Mouse (Mus musculus): ENCODE measurements around the gene Olfr823. TPM values are rescaled to one million over a fixed set of nuclear protein-coding genes. Genes with fewer than 3 reads are reported as not detected.

Gene Olfr823
- polyA plus RNA-seq, 1 experiment: not detected

DNA sequence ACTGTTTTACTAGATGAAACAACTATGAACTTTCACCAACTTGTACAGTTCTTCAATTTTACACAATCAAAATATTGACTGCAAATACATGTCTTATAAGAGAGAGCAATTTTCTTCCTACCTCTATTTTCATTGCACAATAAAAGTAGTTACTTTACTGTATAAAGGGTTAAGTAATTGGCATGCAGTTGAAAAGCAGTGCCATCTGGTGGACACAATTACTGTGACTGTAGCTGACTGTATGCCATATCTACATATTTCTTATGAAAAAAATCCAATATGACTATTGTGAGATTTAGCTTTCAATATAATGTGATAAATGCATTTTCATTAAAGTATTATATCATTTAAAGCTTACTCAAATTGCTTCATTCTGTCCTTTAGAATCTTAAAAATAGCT is 19.1 kb downstream of the Olfr823 start:
- Histone ChIP-seq H3K27me3 (ENCODE audit: control insufficient read depth, insufficient read depth, insufficient read length) (no peaks in the 10 kb centered on the region), H3K4me3 (no peak overlapping the region), H3ac (ENCODE audit: control insufficient read depth, insufficient read length) (no peak overlapping the region), H3K4me2 (ENCODE audit: low read depth) (no peak overlapping the region), H3K79me2 (ENCODE audit: control insufficient read depth, insufficient read depth) (no peaks in the 10 kb centered on the region), H3K36me3 (ENCODE audit: control insufficient read depth, insufficient read depth) (no peaks in the 10 kb centered on the region)
- no peak for TF ChIP-seq POLR2A (IDR thresholded peaks at IDR 0.05; ENCODE audit: insufficient read length, low read depth)
- TF ChIP-seq MAX (IDR thresholded peaks at IDR 0.05; ENCODE audit: low read depth): no peak
- no peak for TF ChIP-seq MYOG (IDR thresholded peaks at IDR 0.05; ENCODE audit: control insufficient read depth in 1 of 3, insufficient read depth in 1 of 3, insufficient read length in 2 of 3, low read depth in 2 of 3)
- TF ChIP-seq SRF (IDR thresholded peaks at IDR 0.05; ENCODE audit: control insufficient read depth, insufficient read length, low read depth): no peak
- TF ChIP-seq TCF12 (IDR thresholded peaks at IDR 0.05; ENCODE audit: insufficient read depth, poor library complexity, severe bottlenecking): no peak
- no peak for TF ChIP-seq USF1 (IDR thresholded peaks at IDR 0.05; ENCODE audit: low read depth)

GRCm38 (mm10) chr10:130092838-130093440 is 22.2 kb downstream of the Olfr823 start:
- Histone ChIP-seq H3ac (ENCODE audit: control insufficient read depth, insufficient read length) (no peak overlapping the region), H3K4me2 (ENCODE audit: low read depth) (no peak overlapping the region), H3K4me3 (no peak overlapping the region), H3K79me2 (ENCODE audit: control insufficient read depth, insufficient read depth) (no peaks in the 10 kb centered on the region), H3K36me3 (ENCODE audit: control insufficient read depth, insufficient read depth) (no peaks in the 10 kb centered on the region), H3K27me3 (ENCODE audit: control insufficient read depth, insufficient read depth, insufficient read length) (no peaks in the 10 kb centered on the region)
- TF ChIP-seq POLR2AphosphoS2 (IDR thresholded peaks at IDR 0.05; ENCODE audit: insufficient read length, low read depth) (no peak), MAX (IDR thresholded peaks at IDR 0.05; ENCODE audit: low read depth) (no peak), E2F4 (IDR thresholded peaks at IDR 0.05; ENCODE audit: insufficient read depth) (no peak), MYOG (IDR thresholded peaks at IDR 0.05; ENCODE audit: control insufficient read depth in 1 of 3, insufficient read depth in 1 of 3, insufficient read length in 2 of 3, low read depth in 2 of 3) (no peak), TCF3 (IDR thresholded peaks at IDR 0.05; ENCODE audit: insufficient read length, low read depth) (no peak), USF1 (IDR thresholded peaks at IDR 0.05; ENCODE audit: low read depth) (no peak), MYOD1 (IDR thresholded peaks at IDR 0.05; ENCODE audit: control insufficient read depth in 1 of 3, insufficient read length in 2 of 3, low read depth in 2 of 3) (no peak), CEBPB (IDR thresholded peaks at IDR 0.05; ENCODE audit: insufficient read depth, poor library complexity, severe bottlenecking) (no peak)

DNA sequence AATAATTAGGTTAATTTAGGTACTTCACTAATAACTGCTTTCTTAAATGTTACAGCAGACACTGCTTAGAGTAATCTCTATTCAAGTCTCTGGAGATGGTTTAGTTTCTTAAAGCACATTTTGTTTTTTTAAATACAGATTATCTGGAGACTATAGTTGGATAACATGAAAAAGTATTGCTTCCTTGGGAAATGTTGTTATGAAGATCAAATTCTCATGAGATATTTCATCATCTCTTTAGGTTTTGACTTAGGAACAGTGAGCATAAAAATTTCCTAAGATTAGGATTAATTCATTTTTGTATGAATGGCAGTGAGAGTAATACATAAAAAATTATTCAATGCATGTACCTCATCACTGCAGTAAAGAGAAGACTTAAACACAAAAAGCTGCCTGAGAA is 44.3 kb downstream of the Olfr823 start, which contains the start of gene Olfr822:
Gene Olfr822 (plus strand): TSS at position 301 of the 400 bp plus-strand sequence.
- no peaks in the 10 kb centered on the region for H3K79me2 ChIP-seq (ENCODE audit: control insufficient read depth, insufficient read depth)
- no peak within 1 kb of the TSS for H3K4me2 ChIP-seq (ENCODE audit: low read depth)
- TF ChIP-seq TCF3 (IDR thresholded peaks at IDR 0.05; ENCODE audit: insufficient read length, low read depth) (no peak), MYOD1 (IDR thresholded peaks at IDR 0.05; ENCODE audit: control insufficient read depth in 1 of 3, insufficient read length in 2 of 3, low read depth in 2 of 3) (no peak), E2F4 (IDR thresholded peaks at IDR 0.05; ENCODE audit: insufficient read depth) (no peak), MYOG (IDR thresholded peaks at IDR 0.05; ENCODE audit: control insufficient read depth in 1 of 3, insufficient read depth in 1 of 3, insufficient read length in 2 of 3, low read depth in 2 of 3) (no peak), SRF (IDR thresholded peaks at IDR 0.05; ENCODE audit: control insufficient read depth, insufficient read length, low read depth) (no peak), CEBPB (IDR thresholded peaks at IDR 0.05; ENCODE audit: insufficient read depth, poor library complexity, severe bottlenecking) (no peak), REST (IDR thresholded peaks at IDR 0.05; ENCODE audit: insufficient read depth, insufficient read length) (no peak), POLR2AphosphoS2 (IDR thresholded peaks at IDR 0.05; ENCODE audit: insufficient read length, low read depth) (no peak), TCF12 (IDR thresholded peaks at IDR 0.05; ENCODE audit: insufficient read depth, poor library complexity, severe bottlenecking) (no peak), POLR2A (IDR thresholded peaks at IDR 0.05; ENCODE audit: insufficient read length, low read depth) (no peak), USF1 (IDR thresholded peaks at IDR 0.05; ENCODE audit: low read depth) (no peak), MAX (IDR thresholded peaks at IDR 0.05; ENCODE audit: low read depth) (no peak)
- no peaks in the 10 kb centered on the region for H3K27me3 ChIP-seq (ENCODE audit: control insufficient read depth, insufficient read depth, insufficient read length)
- H3K4me3 ChIP-seq: no peak within 1 kb of the TSS
- no peaks in the 10 kb centered on the region for H3K36me3 ChIP-seq (ENCODE audit: control insufficient read depth, insufficient read depth)
- H3ac ChIP-seq (ENCODE audit: control insufficient read depth, insufficient read length): no peak within 1 kb of the TSS

Other genes with a start within 250 kb of the Olfr823 start
- not detected for gene Olfr814, start 235.5 kb downstream of the Olfr823 start, polyA plus RNA-seq (2012; fragmentation: generic; extraction: Trizol)
- not detected for gene Olfr815, start 209.5 kb downstream of the Olfr823 start, polyA plus RNA-seq (2012; fragmentation: generic; extraction: Trizol)
- not detected for gene Olfr816, start 199.8 kb downstream of the Olfr823 start, polyA plus RNA-seq (2012; fragmentation: generic; extraction: Trizol)
- not detected for gene Olfr818, start 166.3 kb downstream of the Olfr823 start, polyA plus RNA-seq (2012; fragmentation: generic; extraction: Trizol)
- not detected for gene Olfr819, start 148.1 kb downstream of the Olfr823 start, polyA plus RNA-seq (2012; fragmentation: generic; extraction: Trizol)
- not detected for gene Olfr247, start 139.2 kb downstream of the Olfr823 start, polyA plus RNA-seq (2012; fragmentation: generic; extraction: Trizol)
- not detected for gene Gm10310, start 130.3 kb downstream of the Olfr823 start, polyA plus RNA-seq (2012; fragmentation: generic; extraction: Trizol)
- not detected for gene Olfr820, start 102.8 kb downstream of the Olfr823 start, polyA plus RNA-seq (2012; fragmentation: generic; extraction: Trizol)
- gene Olfr821, start 85.0 kb downstream of the Olfr823 start, polyA plus RNA-seq (2012; fragmentation: generic; extraction: Trizol): not detected
- gene Olfr822, start 44.2 kb downstream of the Olfr823 start, polyA plus RNA-seq (2012; fragmentation: generic; extraction: Trizol): not detected
- gene Olfr824, start 14.6 kb upstream of the Olfr823 start, polyA plus RNA-seq (2012; fragmentation: generic; extraction: Trizol): not detected
- gene Olfr825, start 51.4 kb upstream of the Olfr823 start, polyA plus RNA-seq (2012; fragmentation: generic; extraction: Trizol): not detected
- gene Olfr826, start 68.8 kb upstream of the Olfr823 start, polyA plus RNA-seq (2012; fragmentation: generic; extraction: Trizol): not detected
- gene Olfr827, start 99.0 kb upstream of the Olfr823 start, polyA plus RNA-seq (2012; fragmentation: generic; extraction: Trizol): not detected
- gene Neurod4, start 164.9 kb upstream of the Olfr823 start, polyA plus RNA-seq (2012; fragmentation: generic; extraction: Trizol): not detected
- gene Tespa1, start 207.5 kb upstream of the Olfr823 start, polyA plus RNA-seq (2012; fragmentation: generic; extraction: Trizol): not detected

All from myocyte (in vitro differentiated cells).